Mouse (Mus musculus): ENCODE results near the gene Llgl2. TPM values are rescaled to one million over a fixed set of nuclear protein-coding genes. Genes with fewer than 3 reads are reported as not detected.
"Not testable (repeated sequence)": the region's sequence is repeated elsewhere in the genome, so short reads cannot be mapped to it uniquely, and the experiment has no call there.

Llgl2 gene
- polyA plus RNA-seq, 1 experiment from 2014 or later, result 31.9 TPM

GRCm38 (mm10) chr11:115841961-115842550, 18.2 kb downstream of the Llgl2 start:
- peak overlapping the region; percentile 21; the same call in 1 of the 2 replicates for H3K9ac ChIP-seq
- 0 out of 2 replicates have a peak, but pooled peaks cover 3% of the 10 kb centered on the region for H3K9me3 ChIP-seq (ENCODE audit: low read depth, low read length)
- peak overlapping the region; percentile 87 for H3K27ac ChIP-seq (ENCODE audit: low read depth)
- peaks cover 20% of the 10 kb centered on the region for H3K36me3 ChIP-seq (ENCODE audit: insufficient read depth)
- peaks cover 45% of the 10 kb centered on the region for H3K4me1 ChIP-seq (ENCODE audit: insufficient read depth)
- H3K27me3 ChIP-seq (ENCODE audit: insufficient read depth, low read length), result no peaks in the 10 kb centered on the region
- WGBS, result 10% methylated on average over 6 of the region's 6 CpGs
- no peak overlapping the region for H3K4me3 ChIP-seq (ENCODE audit: low read depth, low read length)
- ATAC-seq (ENCODE audit: insufficient read depth) (peak; percentile 75), DNase-seq (peak; percentile 71)
- peak overlapping the region; percentile 24; the same call in 1 of the 2 replicates for H3K4me2 ChIP-seq
- no peak for TF ChIP-seq CTCF (IDR thresholded peaks at IDR 0.05; ENCODE audit: low read depth)

GRCm38 (mm10) chr11:115843141-115843890, 19.5 kb downstream of the Llgl2 start:
- H3K27ac ChIP-seq (ENCODE audit: low read depth), result peak overlapping the region; percentile 87
- WGBS, result 70% methylated on average over 14 of the region's 14 CpGs
- ATAC-seq (ENCODE audit: insufficient read depth) (no peak), DNase-seq (no peak)
- H3K4me1 ChIP-seq (ENCODE audit: insufficient read depth), result peaks cover 40% of the 10 kb centered on the region
- H3K4me2 ChIP-seq, result no peak overlapping the region; the same call in 1 of the 2 replicates
- no peak overlapping the region for H3K4me3 ChIP-seq (ENCODE audit: low read depth, low read length)
- H3K9me3 ChIP-seq (ENCODE audit: low read depth, low read length), result 0 out of 2 replicates have a peak, but pooled peaks cover 3% of the 10 kb centered on the region
- no peak overlapping the region for H3K9ac ChIP-seq
- TF ChIP-seq CTCF (IDR thresholded peaks at IDR 0.05; ENCODE audit: low read depth), result no peak
- H3K27me3 ChIP-seq (ENCODE audit: insufficient read depth, low read length), result no peaks in the 10 kb centered on the region
- H3K36me3 ChIP-seq (ENCODE audit: insufficient read depth), result peaks cover 25% of the 10 kb centered on the region

- Histone ChIP-seq H3K27me3 (ENCODE audit: insufficient read depth, low read length) (no peaks in the 10 kb centered on the region), H3K27ac (ENCODE audit: low read depth) (peak overlapping the region; percentile 50), H3K4me2 (no peak overlapping the region; the same call in 1 of the 2 replicates), H3K4me3 (ENCODE audit: low read depth, low read length) (no peak overlapping the region), H3K9ac (no peak overlapping the region), H3K36me3 (ENCODE audit: insufficient read depth) (peaks cover 30% of the 10 kb centered on the region), H3K4me1 (ENCODE audit: insufficient read depth) (peaks cover 39% of the 10 kb centered on the region), H3K9me3 (ENCODE audit: low read depth, low read length) (0 out of 2 replicates have a peak, but pooled peaks cover 3% of the 10 kb centered on the region)
- TF ChIP-seq CTCF (IDR thresholded peaks at IDR 0.05; ENCODE audit: low read depth), result no peak
- WGBS, result 71% methylated on average over 5 of the region's 5 CpGs
- DNase-seq (peak; percentile 34), ATAC-seq (ENCODE audit: insufficient read depth) (no peak)
Observed at GRCm38 (mm10) chr11:115843891-115844239, 20.0 kb downstream of the Llgl2 start.

DNA sequence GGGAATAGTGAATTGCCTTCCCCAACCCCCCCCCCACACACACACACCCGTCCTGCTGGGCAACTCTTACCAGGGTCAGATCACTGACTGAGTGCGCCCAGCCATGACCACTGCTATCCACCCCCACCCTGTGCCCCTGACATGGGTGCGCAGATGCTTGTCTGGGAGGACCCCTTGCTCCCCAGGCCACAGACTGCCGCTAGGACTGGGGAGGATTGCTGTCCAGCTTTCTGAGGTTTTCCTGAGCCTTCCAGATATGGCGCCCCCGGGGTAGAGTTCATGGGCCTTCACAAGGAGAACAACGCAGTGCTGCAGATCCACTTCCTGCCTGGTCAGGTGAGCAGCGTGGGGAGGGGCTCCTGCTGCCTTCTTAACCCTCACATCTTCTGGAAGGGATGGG, 20.4 kb downstream of the Llgl2 start:
- Histone ChIP-seq H3K9ac (no peak overlapping the region), H3K4me2 (no peak overlapping the region; the same call in 1 of the 2 replicates), H3K4me1 (ENCODE audit: insufficient read depth) (peaks cover 36% of the 10 kb centered on the region), H3K27me3 (ENCODE audit: insufficient read depth, low read length) (no peaks in the 10 kb centered on the region), H3K9me3 (ENCODE audit: low read depth, low read length) (0 out of 2 replicates have a peak, but pooled peaks cover 3% of the 10 kb centered on the region), H3K36me3 (ENCODE audit: insufficient read depth) (peaks cover 33% of the 10 kb centered on the region), H3K27ac (ENCODE audit: low read depth) (peak overlapping the region; percentile 50; the same call in 1 of the 2 replicates), H3K4me3 (ENCODE audit: low read depth, low read length) (no peak overlapping the region)
- WGBS, result 60% methylated on average over 8 of the region's 8 CpGs
- no peak for TF ChIP-seq CTCF (IDR thresholded peaks at IDR 0.05; ENCODE audit: low read depth)
- DNase-seq (no peak), ATAC-seq (ENCODE audit: insufficient read depth) (no peak)

- no peak overlapping the region for H3K27ac ChIP-seq (ENCODE audit: low read depth)
- ATAC-seq (ENCODE audit: insufficient read depth), result no peak
- peaks cover 29% of the 10 kb centered on the region for H3K4me1 ChIP-seq (ENCODE audit: insufficient read depth)
- DNase-seq, result no peak
- H3K27me3 ChIP-seq (ENCODE audit: insufficient read depth, low read length), result no peaks in the 10 kb centered on the region
- no peak overlapping the region for H3K4me2 ChIP-seq
- H3K36me3 ChIP-seq (ENCODE audit: insufficient read depth), result peaks cover 41% of the 10 kb centered on the region
- WGBS, result 89% methylated on average over 2 of the region's 2 CpGs
- H3K4me3 ChIP-seq (ENCODE audit: low read depth, low read length), result no peak overlapping the region
- 0 out of 2 replicates have a peak, but pooled peaks cover 3% of the 10 kb centered on the region for H3K9me3 ChIP-seq (ENCODE audit: low read depth, low read length)
- no peak overlapping the region for H3K9ac ChIP-seq
- TF ChIP-seq CTCF (IDR thresholded peaks at IDR 0.05; ENCODE audit: low read depth), result no peak; the same call in 1 of the 2 replicates
Observed at GRCm38 (mm10) chr11:115845819-115846218, 22.0 kb downstream of the Llgl2 start.

GRCm38 (mm10) chr11:115854674-115855073, 30.8 kb downstream of the Llgl2 start:
- Histone ChIP-seq H3K36me3 (ENCODE audit: insufficient read depth) (peaks cover 33% of the 10 kb centered on the region), H3K4me2 (no peak overlapping the region), H3K27me3 (ENCODE audit: insufficient read depth, low read length) (peaks cover 22% of the 10 kb centered on the region), H3K9ac (no peak overlapping the region), H3K9me3 (ENCODE audit: low read depth, low read length) (no peaks in the 10 kb centered on the region), H3K4me3 (ENCODE audit: low read depth, low read length) (no peak overlapping the region), H3K27ac (ENCODE audit: low read depth) (no peak overlapping the region), H3K4me1 (ENCODE audit: insufficient read depth) (no peaks in the 10 kb centered on the region)
- DNase-seq (no peak), ATAC-seq (ENCODE audit: insufficient read depth) (no peak)
- 72% methylated on average over 6 of the region's 6 CpGs for WGBS
- TF ChIP-seq CTCF (IDR thresholded peaks at IDR 0.05; ENCODE audit: low read depth), result no peak

GRCm38 (mm10) chr11:115857146-115857545, 33.3 kb downstream of the Llgl2 start:
- not testable (repeated sequence) for H3K4me1 ChIP-seq (ENCODE audit: insufficient read depth); H3K9ac ChIP-seq; H3K9me3 ChIP-seq (ENCODE audit: low read depth, low read length); DNase-seq; H3K27ac ChIP-seq (ENCODE audit: low read depth); H3K4me3 ChIP-seq (ENCODE audit: low read depth, low read length); H3K4me2 ChIP-seq; ATAC-seq (ENCODE audit: insufficient read depth)
- peaks cover 15% of the 10 kb centered on the region for H3K36me3 ChIP-seq (ENCODE audit: insufficient read depth)
- peaks cover 33% of the 10 kb centered on the region for H3K27me3 ChIP-seq (ENCODE audit: insufficient read depth, low read length)
- WGBS, result 93% methylated on average over 4 of the region's 4 CpGs

Measured in lung, embryonic 14.5 days (tissue).